In genomic region chr11:77775701-77776400, GRCm38 (mm10) we compare ENCODE assay signal across 1 mouse cellular context.
A peak's percentile ranks its signal among the peaks of the same experiment; 100 is the strongest.
TF ChIP-seq lines count a peak whose summit lies in the region.

No protein-coding gene starts in this region.

TF ChIP-seq in CH12.LX, 34 proteins besides CTCF, POLR2A, EP300 and RAD21 (continued from another document):
- TF ChIP-seq JUND (conservative IDR thresholded peaks at IDR 0.05; ENCODE audit: low read depth, low read length) (no peak), MAFK (IDR thresholded peaks at IDR 0.05; ENCODE audit: insufficient replicate concordance, low read length) (no peak), BHLHE40 (IDR thresholded peaks at IDR 0.05; ENCODE audit: low read depth, low read length) (no peak), USF2 (conservative IDR thresholded peaks at IDR 0.05; ENCODE audit: low read depth, low read length) (no peak), SMC3 (IDR thresholded peaks at IDR 0.05; ENCODE audit: low read depth, low read length) (no peak), PAX5 (IDR thresholded peaks at IDR 0.05; ENCODE audit: low read length) (no peak), ETS1 (conservative IDR thresholded peaks at IDR 0.05; ENCODE audit: low read depth, low read length) (no peak), MEF2A (IDR thresholded peaks at IDR 0.05; ENCODE audit: borderline replicate concordance, low read depth, low read length) (peak; percentile 47), MYC (IDR thresholded peaks at IDR 0.05; ENCODE audit: low read depth, low read length) (no peak), IRF4 (IDR thresholded peaks at IDR 0.05; ENCODE audit: low read depth, low read length) (0 out of 2 replicates have a peak, but pooled peaks have one; percentile 31), CHD2 (IDR thresholded peaks at IDR 0.05; ENCODE audit: low read length) (no peak), POLR2AphosphoS2 (IDR thresholded peaks at IDR 0.05; ENCODE audit: low read depth, low read length) (no peak), USF1 (IDR thresholded peaks at IDR 0.05; ENCODE audit: low read depth, low read length) (no peak)
